Mouse (Mus musculus): ENCODE measurements around the gene Lrig1.

DNA sequence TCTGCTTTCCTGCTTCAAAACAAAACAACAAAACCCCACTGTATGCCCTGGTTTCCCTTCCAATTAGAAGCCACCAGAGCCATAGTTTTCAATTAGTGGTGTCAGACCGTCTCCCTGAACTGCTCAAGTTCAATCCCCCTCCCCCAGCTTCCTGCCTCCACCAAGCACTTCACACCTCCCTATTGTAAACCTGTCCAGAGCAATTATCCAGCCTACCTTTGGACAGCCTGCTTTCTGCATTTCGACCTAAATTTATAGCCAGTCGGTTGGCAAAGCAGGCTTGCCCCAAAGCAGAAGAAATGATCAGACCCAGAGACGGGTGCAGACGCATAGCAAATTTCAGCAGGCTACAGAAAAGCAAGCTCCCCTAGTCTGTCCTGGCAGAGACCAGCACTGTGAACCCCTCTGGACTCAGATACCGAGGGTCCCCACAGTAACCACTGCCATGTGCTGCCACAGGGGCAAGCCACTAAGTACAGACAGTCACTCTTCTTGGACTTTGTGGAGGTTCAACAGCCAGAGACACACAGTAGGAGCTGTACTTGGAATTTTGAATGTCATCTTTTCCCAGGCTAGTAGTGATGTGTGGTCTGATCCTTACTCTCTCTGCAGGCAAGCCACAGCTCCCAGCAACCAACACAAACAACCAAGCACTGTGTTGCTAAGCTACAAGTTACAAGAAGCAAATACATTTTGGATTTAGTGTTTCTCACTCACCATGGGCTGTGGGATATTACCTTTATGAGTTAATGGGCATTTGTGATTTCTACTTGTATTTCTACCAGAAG, 21.4 kb downstream of the Lrig1 start:
- TF ChIP-seq GATA1 (IDR thresholded peaks at IDR 0.05; ENCODE audit: borderline replicate concordance, low read length), result no peak
- no peak for TF ChIP-seq FLI1 (IDR thresholded peaks at IDR 0.05; ENCODE audit: low read length)

Measured in megakaryocyte, embryonic 14.5 days (primary cell).